Mouse (Mus musculus) intestine, embryonic 14.5 days (tissue): ENCODE data around the gene Cobll1. TPM values are rescaled to one million over a fixed set of nuclear protein-coding genes. Genes with fewer than 3 reads are reported as not detected.

Source experiments
- ATAC-seq: fragments of 200-750 bp; cut with Nextera tagmentation; replicated peaks from 2 replicates; pipeline ENCODE4 v1.8.0; 2017; ENCODE audit warnings: low read depth, moderate number of reproducible peaks, moderate TSS enrichment, moderate library complexity; ENCODE audit not compliant: low FRiP score, low TSS enrichment
- DNase-seq: peaks from one replicate; pipeline ENCODE4 v3.0.0-alpha.2; 2018; ENCODE audit warnings: low spot score
- H3K27ac ChIP-seq: fragments of 300-500 bp; sonication (generic); 2 replicates; pipeline ENCODE4 v1.5.1; 2014; ENCODE audit warnings: low read depth, mild to moderate bottlenecking, control low read depth
- H3K27me3 ChIP-seq: fragments of 300-500 bp; sonication (generic); replicated peaks from 2 replicates; pipeline ENCODE4 v1.6.1; 2014; ENCODE audit warnings: low read length, control low read depth; ENCODE audit not compliant: control insufficient read depth, insufficient read depth
- H3K36me3 ChIP-seq: fragments of 300-500 bp; sonication (generic); 2 replicates; pipeline ENCODE4 v1.6.1; 2014; ENCODE audit warnings: low read length, control low read depth; ENCODE audit not compliant: control insufficient read depth, insufficient read depth
- H3K4me1 ChIP-seq: fragments of 300-500 bp; sonication (generic); replicated peaks from 2 replicates; pipeline ENCODE4 v1.6.1; 2014; ENCODE audit warnings: low read length, control low read depth, mixed read lengths; ENCODE audit not compliant: control insufficient read depth, insufficient read depth
- H3K4me2 ChIP-seq: fragments of 300-500 bp; sonication (generic); 2 replicates; pipeline ENCODE4 v1.6.1; 2014; ENCODE audit warnings: low read length
- H3K4me3 ChIP-seq: fragments of 300-500 bp; sonication (generic); 2 replicates; pipeline ENCODE4 v1.5.1; 2014; ENCODE audit warnings: low read depth, low read length, control low read depth, mixed read lengths
- H3K9ac ChIP-seq: fragments of 300-500 bp; sonication (generic); 2 replicates; pipeline ENCODE4 v1.6.1; 2014; ENCODE audit warnings: mild to moderate bottlenecking, low read length
- H3K9me3 ChIP-seq: fragments of 300-500 bp; sonication (generic); 2 replicates; pipeline ENCODE4 v1.6.1; 2016; ENCODE audit warnings: low read length, control low read depth; ENCODE audit not compliant: control insufficient read depth
- WGBS: fragments of 180-500 bp; shearing (Covaris S2); extraction: QIAGEN DNeasy Blood & Tissue Kit; methylation state at CpG from one replicate; pipeline ENCODE4 v1.1.7; 2014; 5-methylcytosine and 5-hydroxymethylcytosine counted together
- polyA plus RNA-seq: library from polyadenylated mRNA; unstranded; fragments of >200 nt; fragmentation: Nextera tagmentation; extraction: Ambion mirVana; gene quantifications from 2 replicates; pipeline ENCODE4 v1.2.1, GENCODE M21; 2014

Gene Cobll1
- polyA plus RNA-seq, result 19.9 and 20.4 TPM in 2 replicates

DNA sequence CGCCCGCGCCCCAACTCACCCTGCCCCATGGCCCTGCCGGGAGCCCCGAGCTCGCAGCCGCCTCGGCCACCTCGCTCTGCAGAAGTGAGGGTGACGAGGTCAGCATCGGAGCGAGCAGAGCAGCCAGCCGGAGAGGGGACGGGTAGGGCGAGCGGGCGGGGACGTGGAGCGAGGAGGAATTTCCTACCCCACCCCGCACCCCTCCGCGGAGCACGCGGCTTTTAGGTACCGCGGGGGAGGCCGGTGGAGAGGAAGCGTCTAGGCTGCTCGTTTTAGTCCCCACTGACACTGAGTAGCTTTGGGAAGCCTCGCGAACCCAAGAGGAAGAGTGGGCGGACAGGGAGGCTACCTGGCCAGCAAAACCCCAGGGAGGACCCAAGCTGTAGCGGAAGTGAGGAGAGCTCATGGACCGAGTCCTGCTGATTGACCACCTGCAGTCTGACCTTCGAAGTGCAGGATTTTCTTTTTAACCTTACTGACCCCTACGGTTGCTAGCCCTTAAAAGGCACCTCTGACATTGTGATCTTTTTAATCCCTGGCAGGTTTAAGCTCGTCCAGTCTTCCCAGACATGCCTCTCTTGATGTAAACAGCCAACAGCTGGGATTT lies at the start of gene Cobll1:
Cobll1 (minus strand) TSS at position 440 of the 607 bp plus-strand sequence.
- DNase-seq (peak; percentile 91), ATAC-seq (peak; percentile 62)
- Histone ChIP-seq H3K27me3 (no peaks in the 10 kb centered on the region), H3K4me3 (peak within 1 kb of the TSS; percentile 77), H3K9ac (peak within 1 kb of the TSS; percentile 84), H3K4me1 (peaks cover 11% of the 10 kb centered on the region; the same call in 1 of the 2 replicates), H3K9me3 (0 out of 2 replicates have a peak, but pooled peaks cover 4% of the 10 kb centered on the region), H3K27ac (peak within 1 kb of the TSS; percentile 97), H3K4me2 (peak within 1 kb of the TSS; percentile 75), H3K36me3 (no peaks in the 10 kb centered on the region)
- 1% methylated on average over 36 of the region's 37 CpGs for WGBS

GRCm38 (mm10) chr2:65288696-65289095 lies 49.5 kb upstream of the Cobll1 start:
- no peak overlapping the region for H3K27ac ChIP-seq
- H3K4me1 ChIP-seq, result peaks cover 2% of the 10 kb centered on the region; the same call in 1 of the 2 replicates
- DNase-seq, result no peak
- H3K4me2 ChIP-seq, result no peak overlapping the region
- no peaks in the 10 kb centered on the region for H3K27me3 ChIP-seq
- ATAC-seq, result no peak
- H3K4me3 ChIP-seq, result no peak overlapping the region
- no peak overlapping the region for H3K9ac ChIP-seq
- no peaks in the 10 kb centered on the region for H3K36me3 ChIP-seq
- H3K9me3 ChIP-seq, result no peaks in the 10 kb centered on the region
- 68% methylated on average over 1 of the region's 1 CpGs for WGBS

DNA sequence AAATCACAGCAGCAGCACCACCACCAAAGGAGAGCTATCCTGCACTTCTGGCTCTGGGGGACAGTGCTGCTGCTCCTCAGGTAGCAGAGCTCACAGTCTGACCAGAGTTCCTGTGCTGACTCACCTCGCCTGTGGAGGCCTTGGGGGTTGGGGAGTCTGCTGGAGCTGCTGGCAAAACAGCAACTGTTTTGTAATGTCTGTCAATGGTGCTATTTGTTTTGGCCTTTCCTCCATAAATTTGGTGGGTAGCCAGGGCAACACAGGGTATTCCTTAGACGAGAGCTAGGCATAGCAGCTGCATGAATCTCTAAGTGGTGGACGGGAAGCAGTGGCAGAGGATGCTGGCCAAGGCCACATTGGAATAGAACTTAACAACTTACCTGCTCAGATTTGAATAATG lies 46.2 kb upstream of the Cobll1 start:
- no peak overlapping the region for H3K4me2 ChIP-seq
- no peaks in the 10 kb centered on the region for H3K36me3 ChIP-seq
- no peak overlapping the region for H3K27ac ChIP-seq
- 61% methylated on average over 3 of the region's 3 CpGs for WGBS
- DNase-seq (no peak), ATAC-seq (no peak)
- H3K4me1 ChIP-seq, result peaks cover 2% of the 10 kb centered on the region; the same call in 1 of the 2 replicates
- no peaks in the 10 kb centered on the region for H3K27me3 ChIP-seq
- no peaks in the 10 kb centered on the region for H3K9me3 ChIP-seq
- H3K9ac ChIP-seq, result no peak overlapping the region
- no peak overlapping the region for H3K4me3 ChIP-seq

GRCm38 (mm10) chr2:65282979-65283378 lies 43.8 kb upstream of the Cobll1 start:
- DNase-seq, result no peak
- H3K9ac ChIP-seq, result no peak overlapping the region
- no peaks in the 10 kb centered on the region for H3K27me3 ChIP-seq
- H3K4me1 ChIP-seq, result peaks cover 8% of the 10 kb centered on the region
- H3K9me3 ChIP-seq, result no peaks in the 10 kb centered on the region
- no peak overlapping the region for H3K4me3 ChIP-seq
- no peak for ATAC-seq
- H3K4me2 ChIP-seq, result no peak overlapping the region
- 88% methylated on average over 6 of the region's 6 CpGs for WGBS
- no peaks in the 10 kb centered on the region for H3K36me3 ChIP-seq
- no peak overlapping the region for H3K27ac ChIP-seq

GRCm38 (mm10) chr2:65279029-65279690 lies 40.0 kb upstream of the Cobll1 start:
- Histone ChIP-seq H3K9ac (no peak overlapping the region), H3K4me2 (peak overlapping the region; percentile 28; the same call in 1 of the 2 replicates), H3K4me3 (no peak overlapping the region), H3K27me3 (no peaks in the 10 kb centered on the region), H3K27ac (no peak overlapping the region), H3K4me1 (peaks cover 5% of the 10 kb centered on the region), H3K36me3 (no peaks in the 10 kb centered on the region), H3K9me3 (no peaks in the 10 kb centered on the region)
- ATAC-seq (no peak), DNase-seq (peak; percentile 51)
- 17% methylated on average over 4 of the region's 4 CpGs for WGBS

DNA sequence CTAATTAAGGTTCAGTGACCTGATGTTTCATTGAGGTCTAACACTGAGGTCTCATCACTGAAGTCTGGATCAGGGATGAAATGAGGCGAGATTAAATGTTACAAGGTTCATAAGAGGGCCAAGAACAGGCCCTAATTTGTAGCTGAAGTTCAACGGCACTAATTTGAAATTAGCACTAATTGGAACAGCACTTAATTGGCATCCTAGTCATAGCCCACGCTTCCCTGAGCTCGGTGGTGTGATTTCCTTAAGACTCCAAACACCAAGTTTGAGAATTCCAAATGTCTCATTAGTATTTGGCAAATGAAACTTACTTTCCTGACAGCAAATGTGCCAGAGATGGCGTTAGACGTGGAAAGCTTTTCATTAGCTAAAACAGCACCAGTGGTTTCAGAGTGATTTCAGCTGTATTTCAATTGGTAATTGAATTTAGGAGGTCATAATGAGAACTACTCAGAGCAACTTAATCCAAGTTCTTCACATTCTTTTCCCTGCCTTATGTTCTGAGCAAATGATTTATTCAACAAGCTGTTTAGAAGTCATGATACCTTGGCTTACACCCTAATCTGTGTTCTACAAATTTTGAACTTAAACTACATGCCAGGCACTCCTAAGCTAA lies 36.3 kb upstream of the Cobll1 start:
- Histone ChIP-seq H3K36me3 (no peaks in the 10 kb centered on the region), H3K27ac (no peak overlapping the region), H3K4me3 (no peak overlapping the region), H3K4me2 (no peak overlapping the region), H3K4me1 (peaks cover 5% of the 10 kb centered on the region), H3K27me3 (no peaks in the 10 kb centered on the region), H3K9ac (no peak overlapping the region), H3K9me3 (no peaks in the 10 kb centered on the region)
- 87% methylated on average over 6 of the region's 6 CpGs for WGBS
- ATAC-seq, result no peak
- no peak for DNase-seq

DNA sequence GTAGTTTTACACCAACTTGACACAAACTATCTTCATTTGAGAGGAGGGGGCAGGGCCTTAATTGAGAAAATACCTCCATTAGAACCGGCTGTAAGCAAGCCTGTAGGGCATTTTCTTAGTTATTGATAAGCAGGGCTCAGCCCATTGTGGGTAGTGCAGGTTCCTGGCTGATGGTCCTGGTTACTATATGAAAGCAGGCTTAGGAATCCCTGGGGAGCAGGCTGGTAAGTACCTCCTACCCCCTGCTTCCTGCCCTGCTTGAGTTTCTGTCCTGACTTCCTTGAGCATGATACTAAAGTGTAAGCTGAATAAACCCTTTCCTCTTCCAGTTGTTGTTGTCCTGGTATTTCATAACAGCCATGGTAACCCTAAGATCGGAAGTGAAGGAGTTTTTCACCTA lies 34.7 kb upstream of the Cobll1 start:
- H3K9ac ChIP-seq, result no peak overlapping the region
- H3K27me3 ChIP-seq, result no peaks in the 10 kb centered on the region
- peaks cover 1% of the 10 kb centered on the region; the same call in 1 of the 2 replicates for H3K4me1 ChIP-seq
- H3K27ac ChIP-seq, result no peak overlapping the region
- no peaks in the 10 kb centered on the region for H3K36me3 ChIP-seq
- H3K4me2 ChIP-seq, result no peak overlapping the region
- no peak overlapping the region for H3K4me3 ChIP-seq
- 51% methylated on average over 2 of the region's 2 CpGs for WGBS
- no peak for ATAC-seq
- no peaks in the 10 kb centered on the region for H3K9me3 ChIP-seq
- no peak for DNase-seq

- H3K36me3 ChIP-seq, result no peaks in the 10 kb centered on the region
- 94% methylated on average over 6 of the region's 6 CpGs for WGBS
- H3K9ac ChIP-seq, result no peak overlapping the region
- no peak overlapping the region for H3K4me2 ChIP-seq
- no peak for DNase-seq
- H3K27me3 ChIP-seq, result no peaks in the 10 kb centered on the region
- H3K27ac ChIP-seq, result no peak overlapping the region
- H3K9me3 ChIP-seq, result no peaks in the 10 kb centered on the region
- no peak for ATAC-seq
- no peaks in the 10 kb centered on the region for H3K4me1 ChIP-seq
- no peak overlapping the region for H3K4me3 ChIP-seq
Observed at GRCm38 (mm10) chr2:65268731-65269130, 29.5 kb upstream of the Cobll1 start.
